Mouse (Mus musculus) lung, adult 2 months (tissue): ENCODE data around the gene Cyp2d22. TPM values are rescaled to one million over a fixed set of nuclear protein-coding genes. Genes with fewer than 3 reads are reported as not detected.

ENCODE experiments used
- DNase-seq: peaks from one replicate; pipeline ENCODE4 v3.0.0; 2022
- H3K4me1 ChIP-seq: fragments of 200-500 bp; 2 replicates; pipeline ENCODE4 v1.6.1; 2011; ENCODE audit warnings: low read length; ENCODE audit not compliant: control insufficient read depth, insufficient read depth
- H3K4me3 ChIP-seq: fragments of 200-500 bp; replicated peaks from 2 replicates; pipeline ENCODE3; 2011; ENCODE audit warnings: low read depth, mild to moderate bottlenecking, control low read depth, low read length; ENCODE audit errors: extremely low read depth
- CTCF ChIP-seq: fragments of 200-500 bp; IDR thresholded peaks from 2 replicates; pipeline ENCODE4 v1.5.1; 2011; ENCODE audit warnings: mild to moderate bottlenecking, low read length, control low read depth; ENCODE audit not compliant: insufficient read depth
- POLR2A ChIP-seq: fragments of 200-500 bp; IDR thresholded peaks from 2 replicates; pipeline ENCODE4 v1.6.1; 2011; ENCODE audit warnings: low read depth, mild to moderate bottlenecking, control low read depth, low read length, borderline replicate concordance; ENCODE audit errors: extremely low read depth
- WGBS: fragments of 180-500 bp; shearing (Covaris S2); methylation state at CpG from one replicate; pipeline ENCODE4 v1.1.7; 2018; 5-methylcytosine and 5-hydroxymethylcytosine counted together
- polyA plus RNA-seq: library from polyadenylated mRNA; depleted of rRNA; stranded (reverse); fragments of >200 nt; gene quantifications from 2 replicates; pipeline ENCODE4 v1.2.3, GENCODE M21; 2012

Gene Cyp2d22
- polyA plus RNA-seq, 1 experiment: 84.6 TPM

DNA sequence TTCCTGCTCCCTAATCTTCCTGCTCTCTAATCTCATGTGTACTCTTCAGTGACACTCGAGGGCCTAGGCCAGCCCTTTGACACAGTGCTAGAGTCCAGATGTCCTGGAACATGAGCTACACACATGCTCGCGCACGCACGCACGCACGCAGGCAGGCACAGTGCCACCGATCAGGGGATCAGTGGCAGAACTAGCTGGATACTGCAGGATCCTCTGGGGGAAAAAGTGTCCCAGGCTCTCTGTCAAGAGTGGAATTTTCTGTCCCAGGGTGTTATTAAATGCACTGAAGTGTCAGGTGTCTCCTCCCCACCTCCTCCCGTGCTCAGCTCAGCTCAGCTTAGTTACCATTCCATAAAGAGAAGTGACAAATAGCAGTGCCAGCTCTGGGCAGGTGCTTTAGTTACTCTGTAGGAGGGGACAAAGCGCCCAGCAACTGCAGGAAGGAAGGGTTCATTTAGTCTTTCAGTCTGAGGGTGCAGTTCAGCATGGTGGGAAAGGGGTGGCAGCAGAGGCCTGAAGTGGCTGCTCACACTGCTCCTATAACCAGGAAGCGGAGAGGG, 18.5 kb downstream of the Cyp2d22 start:
- peak; percentile 58 for TF ChIP-seq CTCF
- TF ChIP-seq POLR2A: no peak
- 64% methylated on average over 11 of the region's 11 CpGs for WGBS
- no peak for DNase-seq
- Histone ChIP-seq H3K4me3 (no peak overlapping the region), H3K4me1 (peaks cover 3% of the 10 kb centered on the region; the same call in 1 of the 2 replicates)

DNA sequence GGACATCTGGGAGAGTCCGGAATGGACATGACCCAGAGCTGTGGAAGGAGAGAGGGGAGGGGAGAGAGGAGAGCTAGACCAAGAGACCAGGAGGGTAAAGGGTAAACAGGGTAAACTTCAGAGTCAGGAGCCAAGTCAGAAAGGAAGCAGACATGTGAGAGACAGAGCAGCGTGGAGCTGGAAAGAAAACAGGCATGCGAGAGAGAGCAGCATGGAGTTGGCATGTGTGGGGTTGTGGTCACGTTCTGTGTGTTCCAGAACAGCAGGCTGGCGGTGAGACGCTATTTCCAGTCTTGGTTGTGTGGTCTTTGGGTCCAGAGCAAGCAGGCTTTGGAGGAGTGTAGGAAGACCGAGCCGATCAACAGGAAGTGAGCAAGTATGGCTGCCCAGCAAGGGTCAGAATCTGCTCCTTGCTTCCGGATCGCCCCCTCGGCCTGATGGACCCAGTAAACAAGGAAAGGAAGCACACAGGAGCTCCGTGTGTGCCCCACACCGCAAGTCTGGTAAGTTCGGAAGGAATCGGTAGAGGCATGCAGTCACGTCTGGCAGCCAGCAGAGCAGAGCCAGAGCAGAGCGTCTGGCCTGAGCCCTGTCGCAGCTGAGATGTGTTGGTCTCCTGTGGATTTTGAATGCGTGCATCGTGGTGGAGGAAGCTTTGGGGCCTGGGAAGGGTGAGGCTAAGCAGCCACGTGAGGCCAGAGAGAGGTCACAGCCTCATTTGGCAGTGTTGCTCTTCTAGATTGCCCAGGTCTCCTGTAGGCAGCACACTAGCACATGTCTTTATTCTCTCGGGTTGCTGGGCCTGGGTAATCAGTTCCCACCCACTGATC, 21.4 kb downstream of the Cyp2d22 start:
- H3K4me1 ChIP-seq: peaks cover 3% of the 10 kb centered on the region; the same call in 1 of the 2 replicates
- DNase-seq: no peak
- no peak for TF ChIP-seq CTCF
- TF ChIP-seq POLR2A: 0 out of 2 replicates have a peak, but pooled peaks have one; percentile 6
- H3K4me3 ChIP-seq: peak overlapping the region; percentile 40
- 44% methylated on average over 22 of the region's 22 CpGs for WGBS

DNA sequence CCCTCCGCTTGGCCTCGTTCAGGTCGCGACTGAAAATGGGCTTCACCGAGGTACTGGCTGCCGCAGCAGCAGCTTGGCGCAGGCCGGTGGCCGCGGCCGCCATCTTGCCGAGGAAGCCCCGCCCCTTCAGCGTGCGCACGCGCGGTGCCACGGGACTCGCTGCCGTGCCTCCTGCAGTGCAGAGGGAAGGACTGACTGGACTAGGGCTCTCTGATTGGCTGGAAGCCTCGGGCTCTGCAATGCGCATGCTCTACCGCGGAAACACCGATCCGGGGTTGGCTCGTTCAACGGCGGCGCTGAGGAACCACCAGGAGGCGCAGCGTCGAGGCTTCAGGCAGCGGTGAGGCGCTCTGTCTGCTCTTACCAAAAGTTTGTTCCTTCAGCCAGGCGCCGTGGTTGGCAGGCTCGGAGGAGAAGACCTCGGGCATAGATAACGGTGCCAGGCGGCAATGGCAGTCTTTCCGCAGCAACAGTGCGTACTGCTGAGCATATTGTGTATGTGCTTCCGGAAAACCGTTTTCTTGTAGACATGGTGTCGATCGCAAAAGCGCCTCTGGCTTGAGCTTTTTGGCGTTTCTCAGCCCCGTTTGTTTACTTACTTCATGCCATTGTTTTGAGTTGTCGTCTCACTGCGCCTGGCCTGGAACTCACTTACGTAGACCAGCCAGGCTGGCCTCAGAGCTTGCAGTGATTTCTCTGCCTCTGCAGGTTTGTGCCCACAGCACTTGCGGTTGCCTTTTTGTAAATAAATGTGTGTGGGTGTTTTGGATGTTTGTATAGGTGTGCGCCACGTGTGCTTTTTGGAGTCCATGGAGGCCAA, 25.7 kb downstream of the Cyp2d22 start, which contains the start of gene Ndufa6:
Gene Ndufa6, minus strand, starts transcription at position 197 of the 820 bp plus-strand sequence.
- H3K4me1 ChIP-seq: peaks cover 6% of the 10 kb centered on the region
- 2% methylated on average over 57 of the region's 57 CpGs for WGBS
- TF ChIP-seq CTCF (peak; percentile 78), POLR2A (peak; percentile 89)
- DNase-seq: peak; percentile 91
- peak within 1 kb of the TSS; percentile 93 for H3K4me3 ChIP-seq

DNA sequence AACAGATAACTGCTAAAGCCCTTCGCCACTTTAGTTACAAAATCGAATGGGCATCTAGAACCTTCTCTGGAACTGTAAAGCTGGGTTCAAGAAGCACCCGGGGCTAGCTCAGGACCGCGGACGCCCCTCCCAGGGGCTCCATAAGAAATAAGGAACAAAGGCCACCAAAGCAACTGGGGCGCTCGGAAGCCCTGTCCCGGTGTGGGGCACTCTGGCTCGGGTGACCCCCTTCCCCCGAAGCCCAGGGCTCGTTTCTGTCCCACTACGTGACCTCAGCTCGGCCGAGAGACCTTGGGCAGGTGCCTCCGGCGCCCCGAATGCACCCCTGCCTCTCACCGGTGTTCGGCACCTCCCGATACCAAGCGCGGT, 26.3 kb downstream of the Cyp2d22 start:
- H3K4me3 ChIP-seq: peak overlapping the region; percentile 93
- WGBS: under 1% methylated on average over 23 of the region's 23 CpGs

DNA sequence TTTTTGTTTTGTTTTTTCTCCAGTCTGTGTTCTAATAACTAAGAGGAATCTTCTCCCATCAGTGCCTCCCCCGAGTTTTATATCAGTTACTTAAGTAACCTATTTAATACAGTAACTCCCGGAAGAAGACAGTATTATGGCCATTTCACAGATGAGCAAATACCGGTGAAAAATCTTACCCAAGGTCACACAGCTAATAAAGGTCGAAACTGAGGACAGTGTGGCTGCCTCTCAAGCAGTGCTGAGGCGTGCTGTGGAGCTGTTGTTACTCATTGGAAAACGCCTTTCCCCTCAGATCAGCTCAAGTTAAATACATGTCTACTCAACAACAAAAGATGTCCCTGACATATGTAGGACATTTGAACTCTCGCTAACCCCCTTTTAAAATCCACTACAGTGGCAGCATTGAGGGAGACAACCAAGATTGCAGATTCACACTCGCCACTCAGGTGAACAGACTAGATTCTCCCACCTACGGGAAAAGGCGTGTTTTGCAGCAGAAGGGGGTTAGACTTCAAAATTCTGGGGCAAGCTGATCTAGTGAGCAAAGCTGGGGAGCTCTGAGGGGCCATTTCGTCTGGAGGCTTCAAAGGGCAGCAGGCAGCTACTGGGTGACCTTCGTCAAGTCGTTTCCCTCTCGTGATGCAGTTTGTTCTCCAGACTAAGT, 26.8 kb downstream of the Cyp2d22 start:
- DNase-seq: no peak
- H3K4me1 ChIP-seq: peaks cover 2% of the 10 kb centered on the region
- 14% methylated on average over 14 of the region's 14 CpGs for WGBS
- TF ChIP-seq CTCF: no peak
- TF ChIP-seq POLR2A: no peak
- peak overlapping the region; percentile 93 for H3K4me3 ChIP-seq

More for the DNA sequence above, 26.3 kb downstream of the Cyp2d22 start:
- peak; percentile 23 for DNase-seq
- peaks cover 6% of the 10 kb centered on the region for H3K4me1 ChIP-seq
- TF ChIP-seq POLR2A: no peak
- TF ChIP-seq CTCF: no peak

DNA sequence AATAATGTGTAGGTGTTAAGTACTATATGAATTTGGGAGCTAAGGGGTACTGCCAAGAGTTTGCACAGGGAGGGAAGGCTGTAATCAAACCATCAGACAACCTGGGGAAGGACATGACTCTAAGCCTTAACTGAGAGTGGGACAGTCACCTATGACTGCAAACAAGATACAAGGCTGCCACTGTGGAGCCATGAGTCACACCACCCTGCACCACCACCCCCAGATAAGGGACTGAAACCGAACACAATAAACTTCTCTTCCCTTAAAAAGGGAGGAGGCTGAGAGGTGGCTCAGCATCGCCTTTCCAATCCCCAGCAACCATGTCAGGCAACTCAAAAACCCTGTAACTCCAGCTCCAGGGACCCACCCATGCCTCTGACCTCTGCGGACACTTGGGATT, 28.6 kb downstream of the Cyp2d22 start:
- H3K4me1 ChIP-seq: peaks cover 10% of the 10 kb centered on the region
- no peak overlapping the region for H3K4me3 ChIP-seq
- DNase-seq: no peak
- no peak for TF ChIP-seq POLR2A
- no peak for TF ChIP-seq CTCF
- 69% methylated on average over 3 of the region's 3 CpGs for WGBS

DNA sequence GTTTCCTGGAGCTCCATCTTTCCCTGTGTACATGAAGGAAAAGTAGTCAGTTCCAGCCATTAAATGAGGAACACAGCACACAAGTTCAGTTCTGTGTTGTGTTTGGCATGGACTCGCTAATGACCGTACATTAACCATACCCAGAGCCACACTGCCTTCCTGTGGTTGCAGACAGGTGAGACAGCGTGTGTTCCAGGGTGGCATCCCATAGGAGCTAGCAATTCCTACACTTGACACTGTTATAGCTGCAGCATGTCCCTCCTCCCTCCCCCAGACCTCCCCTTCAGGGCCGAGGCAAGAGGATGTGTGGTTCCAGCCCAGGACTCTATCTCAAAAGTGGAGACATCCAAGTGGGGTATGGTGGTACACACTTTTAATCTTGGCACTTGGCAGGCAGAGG, 29.7 kb downstream of the Cyp2d22 start:
- peaks cover 10% of the 10 kb centered on the region for H3K4me1 ChIP-seq
- no peak for TF ChIP-seq CTCF
- TF ChIP-seq POLR2A: no peak
- WGBS: 82% methylated on average over 4 of the region's 4 CpGs
- DNase-seq: no peak
- H3K4me3 ChIP-seq: no peak overlapping the region

DNA sequence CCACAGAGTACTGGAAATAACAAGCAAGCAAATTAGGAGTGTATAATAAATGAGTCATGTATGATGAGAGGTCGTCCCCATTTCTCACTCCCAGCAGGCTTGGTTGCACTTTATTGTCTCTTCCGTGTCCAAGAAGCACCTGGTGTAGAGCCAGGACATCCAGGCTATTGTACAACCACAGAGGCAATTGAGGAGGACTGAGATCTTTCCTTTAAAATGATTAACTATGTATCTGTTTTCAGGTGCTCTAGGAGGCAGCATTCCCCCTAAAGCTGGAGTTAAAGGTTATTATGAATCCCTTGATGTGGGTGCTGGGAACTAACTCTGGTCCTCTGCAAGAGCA, 31.1 kb downstream of the Cyp2d22 start:
- 88% methylated on average over 2 of the region's 2 CpGs for WGBS
- DNase-seq: no peak
- no peak overlapping the region for H3K4me3 ChIP-seq
- TF ChIP-seq CTCF: no peak
- peaks cover 10% of the 10 kb centered on the region for H3K4me1 ChIP-seq

DNA sequence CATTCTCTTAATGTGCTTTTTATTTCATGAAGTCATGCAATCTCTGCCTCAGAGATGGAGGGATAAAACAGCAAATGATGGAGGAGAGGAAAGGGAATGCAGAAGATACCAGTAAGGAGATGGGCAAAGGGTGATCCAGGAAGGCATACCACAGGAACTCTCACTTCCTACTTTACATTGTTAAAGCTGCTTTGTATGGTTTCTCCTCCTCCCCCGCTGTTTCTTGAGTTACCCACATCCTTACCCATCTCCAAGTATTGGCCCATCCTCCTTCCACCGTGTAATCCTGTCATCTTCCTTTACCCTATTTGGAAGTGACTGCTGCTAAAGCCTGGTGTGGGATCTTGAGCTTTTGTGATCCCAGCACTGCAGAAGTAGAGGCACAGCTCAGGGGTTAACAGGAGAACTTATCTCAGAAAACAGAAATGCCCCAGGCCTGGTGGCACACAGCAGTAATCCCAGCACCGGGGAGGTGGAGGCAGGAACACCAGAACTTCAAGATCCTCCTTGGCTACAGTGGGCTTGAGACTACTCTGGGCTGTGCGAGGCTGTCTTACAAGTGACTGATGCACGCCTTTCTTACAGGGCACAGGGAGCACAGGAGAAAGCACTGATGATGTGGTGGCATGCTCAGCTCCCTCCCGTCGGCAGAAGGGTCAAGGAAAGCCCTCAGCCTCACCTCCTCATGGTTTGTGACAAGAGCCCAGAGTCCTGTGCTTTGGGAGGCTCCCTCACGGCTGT, 31.6 kb downstream of the Cyp2d22 start:
- Histone ChIP-seq H3K4me1 (peaks cover 10% of the 10 kb centered on the region), H3K4me3 (no peak overlapping the region)
- no peak for TF ChIP-seq CTCF
- TF ChIP-seq POLR2A: no peak
- no peak for DNase-seq
- WGBS: 73% methylated on average over 8 of the region's 8 CpGs
